Mouse (Mus musculus) liver (tissue): ENCODE data around the gene Dvl1.

Experiments used
- DNase-seq: peaks from one replicate; pipeline ENCODE4 v3.0.0-alpha.2; 2020; ENCODE audit warnings: mixed read lengths

The Dvl1 gene

GRCm38 (mm10) chr4:155908751-155909150 lies 61.5 kb downstream of the Dvl1 start:
- no peak for DNase-seq
